Mouse (Mus musculus) neural tube, embryonic 13.5 days (tissue): ENCODE results near the gene Olfr142. TPM values are rescaled to one million over a fixed set of nuclear protein-coding genes. Genes with fewer than 3 reads are reported as not detected.
"Not testable (repeated sequence)": the region's sequence is repeated elsewhere in the genome, so short reads cannot be mapped to it uniquely, and the experiment has no call there.

Experiments used
- ATAC-seq: fragments of 200-750 bp; cut with Nextera tagmentation; 2 replicates; pipeline ENCODE4 v1.8.0; 2017; ENCODE audit warnings: low read depth, mild to moderate bottlenecking, moderate TSS enrichment, moderate library complexity
- H3K27ac ChIP-seq: fragments of 300-500 bp; sonication (generic); replicated peaks from 2 replicates; pipeline ENCODE4 v1.5.1; 2015; ENCODE audit warnings: moderate library complexity, mild to moderate bottlenecking, inconsistent platforms
- H3K27me3 ChIP-seq: fragments of 300-500 bp; sonication (generic); 2 replicates; pipeline ENCODE4 v1.6.1; 2015; ENCODE audit warnings: mild to moderate bottlenecking, inconsistent platforms
- H3K36me3 ChIP-seq: fragments of 300-500 bp; sonication (generic); 2 replicates; pipeline ENCODE4 v1.6.1; 2015; ENCODE audit warnings: mild to moderate bottlenecking, inconsistent platforms
- H3K4me1 ChIP-seq: fragments of 300-500 bp; sonication (generic); replicated peaks from 2 replicates; pipeline ENCODE4 v1.6.1; 2015; ENCODE audit warnings: inconsistent platforms
- H3K4me2 ChIP-seq: fragments of 300-500 bp; sonication (generic); 2 replicates; pipeline ENCODE4 v1.6.1; 2015; ENCODE audit warnings: inconsistent platforms, mild to moderate bottlenecking, moderate library complexity
- H3K4me3 ChIP-seq: fragments of 300-500 bp; sonication (generic); 2 replicates; pipeline ENCODE4 v1.5.1; 2015; ENCODE audit warnings: mild to moderate bottlenecking, inconsistent platforms
- H3K9ac ChIP-seq: fragments of 300-500 bp; sonication (generic); 2 replicates; pipeline ENCODE4 v1.6.1; 2015; ENCODE audit warnings: moderate library complexity, mild to moderate bottlenecking, inconsistent platforms
- H3K9me3 ChIP-seq: fragments of 300-500 bp; sonication (generic); 2 replicates; pipeline ENCODE4 v1.6.1; 2016; ENCODE audit warnings: inconsistent platforms
- WGBS: fragments of 180-500 bp; shearing (Covaris S2); methylation state at CpG from one replicate; pipeline ENCODE4 v1.1.7; 2015; 5-methylcytosine and 5-hydroxymethylcytosine counted together
- polyA plus RNA-seq: library from polyadenylated mRNA; unstranded; fragments of >200 nt; fragmentation: Nextera tagmentation; extraction: Ambion mirVana; gene quantifications from 2 replicates; pipeline ENCODE4 v1.2.1, GENCODE M21; 2015

Gene Olfr142
- polyA plus RNA-seq: not detected in 2 replicates

GRCm38 (mm10) chr2:90257492-90257891 is at the start of gene Olfr142:
TSS of gene Olfr142 (minus strand) at chr2:90257592.
- no peak within 1 kb of the TSS for H3K4me2 ChIP-seq
- WGBS: 95% methylated on average over 4 of the region's 4 CpGs

GRCm38 (mm10) chr2:90292741-90293140 is 35.3 kb upstream of the Olfr142 start, which contains the start of gene Olfr1272:
TSS of gene Olfr1272 (minus strand) at chr2:90292841.
- Histone ChIP-seq H3K4me2 (no peak within 1 kb of the TSS), H3K27me3 (no peaks in the 10 kb centered on the region), H3K36me3 (no peaks in the 10 kb centered on the region), H3K4me3 (no peak within 1 kb of the TSS), H3K27ac (no peak within 1 kb of the TSS), H3K9ac (no peak within 1 kb of the TSS), H3K4me1 (no peaks in the 10 kb centered on the region), H3K9me3 (no peaks in the 10 kb centered on the region)
- no peak for ATAC-seq
- 84% methylated on average over 6 of the region's 6 CpGs for WGBS

More at GRCm38 (mm10) chr2:90257492-90257891, at the start of gene Olfr142:
- Histone ChIP-seq H3K4me3 (no peak within 1 kb of the TSS), H3K27ac (no peak within 1 kb of the TSS), H3K9ac (no peak within 1 kb of the TSS), H3K27me3 (no peaks in the 10 kb centered on the region), H3K9me3 (no peaks in the 10 kb centered on the region), H3K36me3 (no peaks in the 10 kb centered on the region), H3K4me1 (no peaks in the 10 kb centered on the region)
- no peak for ATAC-seq

- no peak for ATAC-seq
- Histone ChIP-seq H3K27ac (no peak within 1 kb of the TSS), H3K4me1 (no peaks in the 10 kb centered on the region), H3K27me3 (no peaks in the 10 kb centered on the region), H3K9ac (no peak within 1 kb of the TSS), H3K4me3 (no peak within 1 kb of the TSS), H3K4me2 (no peak within 1 kb of the TSS), H3K36me3 (no peaks in the 10 kb centered on the region), H3K9me3 (no peaks in the 10 kb centered on the region)
- 90% methylated on average over 2 of the region's 2 CpGs for WGBS
Observed at GRCm38 (mm10) chr2:90270932-90271331, 13.5 kb upstream of the Olfr142 start, which contains the start of gene Olfr1271. TSS of gene Olfr1271 (minus strand) at chr2:90271032.

GRCm38 (mm10) chr2:90224393-90224792 is 33.0 kb downstream of the Olfr142 start, which contains the start of gene Olfr1506:
TSS of gene Olfr1506 (minus strand) at chr2:90224493.
- not testable (repeated sequence) for H3K27me3 ChIP-seq, H3K4me1 ChIP-seq, H3K4me3 ChIP-seq, H3K9ac ChIP-seq, H3K9me3 ChIP-seq, ATAC-seq, H3K27ac ChIP-seq, H3K4me2 ChIP-seq, H3K36me3 ChIP-seq
- WGBS: no CpG with 5 or more reads among the region's 6 CpGs

Other genes starting within 250 kb of the Olfr142 start
- gene Olfr1263, start 245.5 kb downstream of the Olfr142 start, polyA plus RNA-seq: not detected in 2 replicates
- gene Olfr1264, start 232.0 kb downstream of the Olfr142 start, polyA plus RNA-seq: not detected in 2 replicates
- gene Olfr1265, start 222.3 kb downstream of the Olfr142 start, polyA plus RNA-seq: not detected in 2 replicates
- not detected in 2 replicates for gene Olfr140, start 194.0 kb downstream of the Olfr142 start, polyA plus RNA-seq
- not detected in 2 replicates for gene Olfr1269, start 136.2 kb downstream of the Olfr142 start, polyA plus RNA-seq
- gene Olfr32, start 115.3 kb downstream of the Olfr142 start, polyA plus RNA-seq: not detected in 2 replicates
- not detected in 2 replicates for gene Olfr1270, start 104.5 kb downstream of the Olfr142 start, polyA plus RNA-seq
- gene Olfr1506, start 33.1 kb downstream of the Olfr142 start, polyA plus RNA-seq: not detected in 2 replicates
- gene Olfr1271, start 13.4 kb upstream of the Olfr142 start, polyA plus RNA-seq: not detected in 2 replicates
- not detected in 2 replicates for gene Olfr1272, start 35.2 kb upstream of the Olfr142 start, polyA plus RNA-seq
- gene Gm13769, start 64.6 kb upstream of the Olfr142 start, polyA plus RNA-seq: 0.11 TPM in 1 of 2 replicates, not detected in the other
- gene Olfr1274-ps, start 141.1 kb upstream of the Olfr142 start, polyA plus RNA-seq: not detected in 2 replicates